Mouse (Mus musculus) spleen, adult 2 months (tissue): ENCODE measurements around the gene Wdr27. TPM values are rescaled to one million over a fixed set of nuclear protein-coding genes. Genes with fewer than 3 reads are reported as not detected.

Experiments
- DNase-seq, 2 experiments: peaks; one replicate each; pipeline versions ENCODE4 v3.0.0 to v3.0.0-alpha.2; 2012 to 2021; ENCODE audit warnings: low spot score in 2 of 2, low read depth in 1 of 2
- H3K27ac ChIP-seq: fragments of 200-500 bp; 2 replicates; pipeline ENCODE4 v1.5.1; 2012; ENCODE audit warnings: low read length, inconsistent platforms; ENCODE audit not compliant: insufficient read depth
- H3K27me3 ChIP-seq: fragments of 200-500 bp; 2 replicates; pipeline ENCODE4 v1.6.1; 2012; ENCODE audit warnings: mild to moderate bottlenecking, moderate library complexity, low read length, inconsistent platforms; ENCODE audit not compliant: control insufficient read depth, insufficient read depth
- H3K36me3 ChIP-seq: fragments of 200-500 bp; 2 replicates; pipeline ENCODE4 v1.6.1; 2012; ENCODE audit warnings: mild to moderate bottlenecking, low read length, inconsistent platforms; ENCODE audit not compliant: control insufficient read depth, insufficient read depth
- H3K4me1 ChIP-seq: fragments of 200-500 bp; 2 replicates; pipeline ENCODE4 v1.6.1; 2011; ENCODE audit warnings: inconsistent platforms; ENCODE audit not compliant: control insufficient read depth, insufficient read depth, insufficient read length
- H3K4me3 ChIP-seq: fragments of 200-500 bp; 2 replicates; pipeline ENCODE4 v1.5.1; 2011; ENCODE audit warnings: mild to moderate bottlenecking, inconsistent platforms; ENCODE audit not compliant: insufficient read depth, insufficient read length; ENCODE audit errors: extremely low read depth
- CTCF ChIP-seq: fragments of 200-500 bp; IDR thresholded peaks from 2 replicates; pipeline ENCODE4 v1.5.1; 2011; ENCODE audit warnings: mild to moderate bottlenecking, inconsistent platforms; ENCODE audit not compliant: insufficient read depth, insufficient read length, insufficient replicate concordance; ENCODE audit errors: extremely low read depth
- POLR2A ChIP-seq: fragments of 200-500 bp; IDR thresholded peaks from 2 replicates; pipeline ENCODE4 v1.6.1; 2011; ENCODE audit warnings: low read depth, low read length, inconsistent platforms
- WGBS: fragments of 180-500 bp; shearing (Covaris S2); methylation state at CpG from one replicate; pipeline ENCODE4 v1.1.7; 2018; 5-methylcytosine and 5-hydroxymethylcytosine counted together
- polyA plus RNA-seq: library from polyadenylated mRNA; depleted of rRNA; stranded (reverse); fragments of >200 nt; gene quantifications from 2 replicates; pipeline ENCODE4 v1.2.3, GENCODE M21; 2012

The Wdr27 gene
- polyA plus RNA-seq, 1 experiment = 0.81 TPM

- Histone ChIP-seq H3K36me3 (no peaks in the 10 kb centered on the region), H3K4me1 (no peaks in the 10 kb centered on the region), H3K4me3 (no peak overlapping the region), H3K27me3 (no peaks in the 10 kb centered on the region), H3K27ac (no peak overlapping the region)
- 75% methylated on average over 1 of the region's 1 CpGs for WGBS
- no peak for DNase-seq
- TF ChIP-seq POLR2A = no peak
- no peak for TF ChIP-seq CTCF
These were observed 82.7 kb downstream of the Wdr27 start for GRCm38 (mm10) chr17:14860220-14860619.

- Histone ChIP-seq H3K4me3 (no peak overlapping the region), H3K27ac (no peak overlapping the region), H3K4me1 (no peaks in the 10 kb centered on the region), H3K36me3 (no peaks in the 10 kb centered on the region), H3K27me3 (no peaks in the 10 kb centered on the region)
- 55% methylated on average over 3 of the region's 3 CpGs for WGBS
- DNase-seq = no peak
- TF ChIP-seq POLR2A (no peak), CTCF (no peak)
These were observed 95.2 kb downstream of the Wdr27 start for GRCm38 (mm10) chr17:14847709-14848108.

- Histone ChIP-seq H3K36me3 (no peaks in the 10 kb centered on the region), H3K27me3 (no peaks in the 10 kb centered on the region), H3K27ac (no peak overlapping the region), H3K4me3 (no peak overlapping the region), H3K4me1 (no peaks in the 10 kb centered on the region)
- TF ChIP-seq CTCF = no peak
- TF ChIP-seq POLR2A = no peak
- DNase-seq = no peak
- WGBS = 80% methylated on average over 5 of the region's 5 CpGs
These were observed 96.1 kb downstream of the Wdr27 start for GRCm38 (mm10) chr17:14846880-14847279.

GRCm38 (mm10) chr17:14826715-14827295, 116.2 kb downstream of the Wdr27 start:
- H3K4me1 ChIP-seq = no peaks in the 10 kb centered on the region
- H3K4me3 ChIP-seq = no peak overlapping the region
- H3K27me3 ChIP-seq = no peaks in the 10 kb centered on the region
- TF ChIP-seq CTCF (no peak), POLR2A (no peak)
- H3K27ac ChIP-seq = no peak overlapping the region
- H3K36me3 ChIP-seq = no peaks in the 10 kb centered on the region
- 22% methylated on average over 6 of the region's 6 CpGs for WGBS
- DNase-seq = no peak

GRCm38 (mm10) chr17:14824938-14825337, 118.0 kb downstream of the Wdr27 start:
- Histone ChIP-seq H3K27me3 (no peaks in the 10 kb centered on the region), H3K36me3 (no peaks in the 10 kb centered on the region), H3K4me3 (no peak overlapping the region), H3K4me1 (no peaks in the 10 kb centered on the region), H3K27ac (no peak overlapping the region)
- no peak for DNase-seq
- TF ChIP-seq CTCF (no peak), POLR2A (no peak)
- WGBS = 69% methylated on average over 5 of the region's 5 CpGs

- Histone ChIP-seq H3K27ac (no peak overlapping the region), H3K4me1 (no peaks in the 10 kb centered on the region), H3K36me3 (no peaks in the 10 kb centered on the region), H3K27me3 (no peaks in the 10 kb centered on the region), H3K4me3 (no peak overlapping the region)
- TF ChIP-seq POLR2A (no peak), CTCF (no peak)
- DNase-seq = no peak
- WGBS = 78% methylated on average over 2 of the region's 2 CpGs
These were observed 125.0 kb downstream of the Wdr27 start for GRCm38 (mm10) chr17:14817975-14818374.

GRCm38 (mm10) chr17:14816107-14816506, 126.9 kb downstream of the Wdr27 start:
- no peak for TF ChIP-seq CTCF
- no peak for TF ChIP-seq POLR2A
- no peak for DNase-seq

GRCm38 (mm10) chr17:14815304-14815703, 127.7 kb downstream of the Wdr27 start:
- Histone ChIP-seq H3K27me3 (no peaks in the 10 kb centered on the region), H3K4me3 (no peak overlapping the region), H3K4me1 (no peaks in the 10 kb centered on the region), H3K36me3 (no peaks in the 10 kb centered on the region), H3K27ac (no peak overlapping the region)
- WGBS = 14% methylated on average over 5 of the region's 5 CpGs
- no peak for DNase-seq
- TF ChIP-seq CTCF = no peak
- TF ChIP-seq POLR2A = no peak

More at GRCm38 (mm10) chr17:14816107-14816506, 126.9 kb downstream of the Wdr27 start:
- WGBS = 79% methylated on average over 3 of the region's 3 CpGs
- Histone ChIP-seq H3K4me3 (no peak overlapping the region), H3K27ac (no peak overlapping the region), H3K36me3 (no peaks in the 10 kb centered on the region), H3K27me3 (no peaks in the 10 kb centered on the region), H3K4me1 (no peaks in the 10 kb centered on the region)
